22 mouse cellular contexts compared by ENCODE assay signal in the genomic region with DNA sequence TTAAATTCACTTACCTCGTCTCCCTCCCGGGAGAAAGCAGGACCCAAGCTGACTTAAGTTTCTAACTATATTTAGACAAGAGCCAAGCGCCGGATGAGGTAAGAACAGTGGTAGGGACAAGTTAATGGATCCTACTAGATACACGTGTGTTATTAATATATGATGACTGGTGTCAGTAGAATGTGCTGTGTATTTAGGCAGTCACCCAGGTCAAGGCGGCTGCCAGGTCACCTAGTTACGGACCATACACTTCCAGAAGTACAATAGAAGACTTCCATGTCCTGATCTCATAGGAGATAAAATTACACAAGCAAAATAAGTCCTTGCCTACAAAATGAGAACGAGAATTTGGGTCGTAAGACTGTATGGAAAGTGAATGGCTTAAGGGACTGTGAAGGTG. TPM values are rescaled to one million over a fixed set of nuclear protein-coding genes. Genes with fewer than 3 reads are reported as not detected.
DNase-seq lines count a peak whose midpoint lies in the region; ATAC-seq and TF ChIP-seq lines count a peak whose summit lies in the region.
"Had no signal": no experiment of that assay in that cellular context is flagged by ENCODE, and none has a peak within 500 bp of the region (broad histone marks: within the 10 kb centered on the region; RNA-seq: fewer than 3 reads in every experiment).

No protein-coding gene starts in this region.

- no peak for TF ChIP-seq CTCF in gastrocnemius, adult 2 months (IDR thresholded peaks at IDR 0.05)

- H3K36me3 ChIP-seq in heart, embryonic 14.5 days (ENCODE audit: control insufficient read depth, insufficient read depth, low read length) = no peaks in the 10 kb centered on the region
- no peaks in the 10 kb centered on the region for H3K36me3 ChIP-seq in limb, embryonic 11.5 days (ENCODE audit: control insufficient read depth, insufficient read depth, low read length)
- peaks cover 5% of the 10 kb centered on the region; the same call in 1 of the 2 replicates for H3K36me3 ChIP-seq in limb, embryonic 10.5 days
- H3K36me3 ChIP-seq: embryonic facial prominence, embryonic 12.5 days; forebrain, embryonic 12.5 days; hindbrain, embryonic 12.5 days had no signal

- DNase-seq in gastrocnemius, adult 2 months = peak; percentile 64
- DNase-seq in gastrocnemius, postnatal 25 days = no peak
- no peak for DNase-seq in heart, adult 9 months (ENCODE audit: low spot score in 2 of 2)
- peak; percentile 18 for DNase-seq in limb, embryonic 11.5 days (ENCODE audit: low spot score)
- DNase-seq in limb, embryonic 10.5 days (ENCODE audit: low spot score) = no peak
- DNase-seq in skeletal muscle tissue, adult 2 months (ENCODE audit: low read depth, low spot score) = peak; percentile 24
- no peak for DNase-seq in left cerebral cortex, postnatal 14 days (ENCODE audit: low spot score in 2 of 2)
- DNase-seq: adrenal gland, adult 8-10 months; adrenal gland, postnatal 36 days; cerebellum, adult 2 months; cerebellum, postnatal 14 days; embryo, embryonic 11 days; kidney, adult 11 months; kidney, adult 9 months had no signal

- ATAC-seq in heart, embryonic 14.5 days (ENCODE audit: insufficient number of reproducible peaks, insufficient read depth, low FRiP score, low read depth) = no peak
- no peak for ATAC-seq in limb, embryonic 11.5 days (ENCODE audit: insufficient number of reproducible peaks, low FRiP score, low TSS enrichment, low read depth)
- ATAC-seq: forebrain, embryonic 16.5 days; hindbrain, embryonic 16.5 days; inflammation-experienced regulatory T-cells, adult 6 months had no signal

- H3K4me1 ChIP-seq in heart, embryonic 14.5 days (ENCODE audit: control insufficient read depth in 2 of 2, insufficient read depth in 2 of 2, low read length in 2 of 2) = peaks cover 0 to 7% of the 10 kb centered on the region in 2 experiments; a peak in 1 of 4 replicates
- H3K4me1 ChIP-seq in limb, embryonic 11.5 days (ENCODE audit: control insufficient read depth, insufficient read depth, low read length) = no peaks in the 10 kb centered on the region
- H3K4me1 ChIP-seq in limb, embryonic 10.5 days = peaks cover 4% of the 10 kb centered on the region; the same call in 1 of the 2 replicates
- H3K4me1 ChIP-seq: forebrain, embryonic 12.5 days; hindbrain, embryonic 12.5 days had no signal

- H3K27ac ChIP-seq in gastrocnemius, adult 2 months = peak overlapping the region; percentile 58
- H3K27ac ChIP-seq in heart, embryonic 14.5 days (replicated peaks in 1 of 2; ENCODE audit: control insufficient read depth in 1 of 2, insufficient read depth in 1 of 2, low read depth in 2 of 2, low read length in 2 of 2) = no peak overlapping the region
- H3K27ac ChIP-seq in limb, embryonic 11.5 days (replicated peaks; ENCODE audit: low read depth, low read length) = no peak overlapping the region
- no peak overlapping the region for H3K27ac ChIP-seq in limb, embryonic 10.5 days
- H3K27ac ChIP-seq: embryonic facial prominence, embryonic 12.5 days; forebrain, embryonic 12.5 days; hindbrain, embryonic 12.5 days; kidney, postnatal 0 days had no signal

- intact Hi-C loops in gastrocnemius, adult 2 months (cut with DNase I) = loop anchor here (10.0 kb wide), 1 partner anchor 234 kb away; no protein-coding TSS in a partner anchor
- intact Hi-C loops in left cerebral cortex, postnatal 14 days (cut with DNase I) = loop anchor here (10.0 kb wide), 1 partner anchor 164 kb away; no protein-coding TSS in a partner anchor

- H3K9me3 ChIP-seq in heart, embryonic 14.5 days (ENCODE audit: control insufficient read depth, low read length) = 0 out of 2 replicates have a peak, but pooled peaks cover 5% of the 10 kb centered on the region
- no peaks in the 10 kb centered on the region for H3K9me3 ChIP-seq in limb, embryonic 11.5 days (ENCODE audit: control insufficient read depth, low read length)
- no peaks in the 10 kb centered on the region for H3K9me3 ChIP-seq in limb, embryonic 10.5 days (replicated peaks)
- H3K9me3 ChIP-seq: forebrain, embryonic 12.5 days had no signal

- 49% methylated on average over 9 of the region's 9 CpGs for WGBS in heart, embryonic 14.5 days
- 74% methylated on average over 9 of the region's 9 CpGs for WGBS in limb, embryonic 11.5 days
- 82% methylated on average over 9 of the region's 9 CpGs for WGBS in limb, embryonic 10.5 days

- H3K4me3 ChIP-seq in gastrocnemius, adult 2 months = peak overlapping the region; percentile 11; the same call in 1 of the 2 replicates
- H3K4me3 ChIP-seq in heart, embryonic 14.5 days (ENCODE audit: control insufficient read depth in 1 of 2, insufficient read depth in 1 of 2, low read depth in 1 of 2, low read length in 2 of 2) = no peak overlapping the region
- no peak overlapping the region for H3K4me3 ChIP-seq in limb, embryonic 11.5 days (ENCODE audit: low read depth, low read length)
- no peak overlapping the region for H3K4me3 ChIP-seq in limb, embryonic 10.5 days
- H3K4me3 ChIP-seq: embryonic facial prominence, embryonic 12.5 days; forebrain, embryonic 12.5 days; hindbrain, embryonic 12.5 days had no signal

- H3K4me2 ChIP-seq in heart, embryonic 14.5 days (ENCODE audit: low read length) = 0 out of 2 replicates have a peak overlapping the region, but pooled peaks have one; percentile 10
- H3K4me2 ChIP-seq in limb, embryonic 11.5 days (ENCODE audit: low read depth, severe bottlenecking) = no peak overlapping the region
- H3K4me2 ChIP-seq: embryonic facial prominence, embryonic 12.5 days; forebrain, embryonic 12.5 days; hindbrain, embryonic 12.5 days had no signal

- H3K27me3 ChIP-seq in heart, embryonic 14.5 days (ENCODE audit: control insufficient read depth, insufficient read depth, low read length) = no peaks in the 10 kb centered on the region
- no peaks in the 10 kb centered on the region for H3K27me3 ChIP-seq in limb, embryonic 11.5 days (ENCODE audit: control insufficient read depth, insufficient read depth, low read length)
- no peaks in the 10 kb centered on the region for H3K27me3 ChIP-seq in limb, embryonic 10.5 days (ENCODE audit: low read depth, poor library complexity, severe bottlenecking)
- H3K27me3 ChIP-seq: embryonic facial prominence, embryonic 12.5 days; forebrain, embryonic 12.5 days; hindbrain, embryonic 12.5 days had no signal

- H3K9ac ChIP-seq in heart, embryonic 14.5 days (ENCODE audit: low read length) = no peak overlapping the region
- no peak overlapping the region for H3K9ac ChIP-seq in limb, embryonic 11.5 days (ENCODE audit: low read length)
- H3K9ac ChIP-seq: embryonic facial prominence, embryonic 12.5 days; forebrain, embryonic 12.5 days; hindbrain, embryonic 12.5 days had no signal

RNA-seq across cellular contexts. Expression of gene Mmaa, which starts 36.3 kb away (rescaled TPM):
- 10 to 100 TPM; 14.6 to 25.8 TPM for total RNA-seq in gastrocnemius, adult 2 months (2021)
- 10 to 100 TPM; 17.8 to 21.3 TPM for total RNA-seq in gastrocnemius, postnatal 25 days (2021)
- 13.6 and 15.0 TPM in 2 replicates for polyA plus RNA-seq in heart, embryonic 14.5 days (2014; fragmentation: Nextera tagmentation; extraction: Ambion mirVana)
- 12.5 and 12.7 TPM in 2 replicates for polyA plus RNA-seq in limb, embryonic 11.5 days (2014; fragmentation: Nextera tagmentation; extraction: Ambion mirVana)
- polyA plus RNA-seq in limb, embryonic 10.5 days (2016; fragmentation: Nextera tagmentation; extraction: Ambion mirVana) = 10.2 and 12.2 TPM in 2 replicates
- 10 to 100 TPM; 22.1 to 24.2 TPM for total RNA-seq in left cerebral cortex, postnatal 14 days (2021)

Comparison
In these comparisons a context has a peak if more than half of its experiments do, and no peak if none do; other contexts are left out.
1. DNase-seq: peak in gastrocnemius, adult 2 months (single experiment), limb, embryonic 11.5 days (single experiment) and skeletal muscle tissue, adult 2 months (single experiment); none in gastrocnemius, postnatal 25 days (single experiment), heart, adult 9 months (0 of 2), limb, embryonic 10.5 days (single experiment) and left cerebral cortex, postnatal 14 days (0 of 2).